ENCODE assay signal across 35 mouse cellular contexts in the genomic region with DNA sequence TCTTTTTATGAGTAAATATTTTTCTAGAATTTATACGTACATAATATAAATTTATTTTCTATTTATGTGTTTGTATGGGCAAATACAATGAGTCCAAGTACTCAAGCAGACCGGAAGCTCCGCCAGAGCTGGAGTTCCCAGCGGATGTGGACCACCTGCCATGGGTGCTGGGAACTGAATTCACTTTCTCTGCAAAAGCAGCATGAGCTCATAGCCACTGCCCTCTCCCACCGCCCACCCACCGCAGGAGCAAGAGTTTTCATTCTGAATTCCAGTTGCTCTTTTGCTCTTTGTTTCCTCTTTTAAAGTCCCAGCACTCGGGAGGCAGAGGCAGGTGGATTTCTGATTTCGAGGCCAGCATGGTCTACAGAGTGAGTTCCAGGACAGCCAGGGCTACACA.
"Had no signal": no experiment of that assay in that cellular context is flagged by ENCODE, and none has a peak within 500 bp of the region (broad histone marks: within the 10 kb centered on the region; RNA-seq: fewer than 3 reads in every experiment).

No protein-coding gene starts in this region.

- DNase-seq: heart, postnatal 10 days; heart, postnatal 14 days; heart, postnatal 36 days; heart, postnatal 4 days; kidney, adult 11 months; kidney, adult 18-20 months; kidney, adult 2 months; kidney, adult 8-10 months; kidney, adult 9 months; kidney, postnatal 10 days; kidney, postnatal 14 days; kidney, postnatal 25 days; kidney, postnatal 36 days; kidney, postnatal 4 days; layer of hippocampus, adult 9-11 months; layer of hippocampus, postnatal 36 days had no signal

- H3K9me3 ChIP-seq: heart, embryonic 10.5 days; heart, embryonic 12.5 days; heart, embryonic 13.5 days; heart, embryonic 15.5 days; hindbrain, embryonic 10.5 days; hindbrain, embryonic 12.5 days; hindbrain, embryonic 13.5 days; hindbrain, embryonic 15.5 days; intestine, embryonic 15.5 days; kidney, embryonic 15.5 days had no signal

- H3K27ac ChIP-seq: heart, embryonic 10.5 days; heart, embryonic 13.5 days; heart, embryonic 15.5 days; hindbrain, embryonic 10.5 days; hindbrain, embryonic 12.5 days; hindbrain, embryonic 13.5 days; hindbrain, embryonic 14.5 days; hindbrain, embryonic 15.5 days; hindbrain, postnatal 0 days; intestine, embryonic 15.5 days; kidney, embryonic 15.5 days; kidney, postnatal 0 days; layer of hippocampus, adult 2 months had no signal

- H3K4me3 ChIP-seq: heart, embryonic 10.5 days; heart, embryonic 12.5 days; heart, embryonic 13.5 days; heart, embryonic 15.5 days; hindbrain, embryonic 10.5 days; hindbrain, embryonic 12.5 days; hindbrain, embryonic 13.5 days; hindbrain, embryonic 15.5 days; intestine, embryonic 15.5 days; kidney, embryonic 15.5 days; layer of hippocampus, adult 2 months had no signal

- H3K4me2 ChIP-seq: heart, embryonic 11.5 days; heart, embryonic 12.5 days; heart, embryonic 13.5 days; heart, embryonic 15.5 days; hindbrain, embryonic 12.5 days; hindbrain, embryonic 13.5 days; hindbrain, embryonic 14.5 days; hindbrain, embryonic 15.5 days; intestine, embryonic 15.5 days; kidney, embryonic 15.5 days had no signal

- H3K9ac ChIP-seq: heart, embryonic 12.5 days; heart, embryonic 13.5 days; heart, embryonic 15.5 days; hindbrain, embryonic 12.5 days; hindbrain, embryonic 13.5 days; hindbrain, embryonic 14.5 days; hindbrain, embryonic 15.5 days; intestine, embryonic 15.5 days; kidney, embryonic 15.5 days had no signal

- H3K27me3 ChIP-seq: heart, embryonic 12.5 days; heart, embryonic 13.5 days; heart, embryonic 15.5 days; hindbrain, embryonic 12.5 days; hindbrain, embryonic 13.5 days; hindbrain, embryonic 15.5 days; intestine, embryonic 15.5 days; kidney, embryonic 15.5 days had no signal

- ATAC-seq: hindbrain, embryonic 16.5 days; hindbrain, postnatal 0 days; inflammation-experienced regulatory T-cells, adult 6 months; intestine, embryonic 15.5 days; intestine, embryonic 16.5 days; intestine, postnatal 0 days had no signal

- H3K4me1 ChIP-seq: hindbrain, embryonic 15.5 days had no signal

- H3K36me3 ChIP-seq: heart, embryonic 15.5 days; hindbrain, embryonic 13.5 days; hindbrain, embryonic 15.5 days; intestine, embryonic 15.5 days had no signal
